Mouse (Mus musculus) MEL (cell line): ENCODE measurements around the gene Rnf185.

Experiments used
- CTCF ChIP-seq, 3 experiments: IDR thresholded peaks in 2 of 3; conservative IDR thresholded peaks in 1 of 3; 2 replicates each; pipeline ENCODE4 v1.5.1; 2011 to 2012; ENCODE audit warnings: low read length in 3 of 3, low read depth in 2 of 3, mild to moderate bottlenecking in 2 of 3, improper control_type of control experiment in 1 of 3, inconsistent platforms in 1 of 3, mixed read lengths in 1 of 3, moderate library complexity in 1 of 3; ENCODE audit not compliant: control insufficient read depth in 1 of 3, insufficient read depth in 1 of 3, poor library complexity in 1 of 3, severe bottlenecking in 1 of 3
- EP300 ChIP-seq, 2 experiments: IDR thresholded peaks; 2 replicates each; pipeline ENCODE4 v1.6.1; 2011; ENCODE audit warnings: improper control_type of control experiment in 2 of 2, low read length in 2 of 2, low read depth in 1 of 2, mild to moderate bottlenecking in 1 of 2
- MAX ChIP-seq: IDR thresholded peaks from 2 replicates; pipeline ENCODE4 v1.6.1; 2011; ENCODE audit warnings: low read length, improper control_type of control experiment
- MYC ChIP-seq: IDR thresholded peaks from 2 replicates; pipeline ENCODE4 v1.6.1; 2011; ENCODE audit warnings: low read depth, mild to moderate bottlenecking, low read length, improper control_type of control experiment, moderate library complexity
- POLR2A ChIP-seq, 2 experiments: IDR thresholded peaks; 2 replicates each; pipeline ENCODE4 v1.6.1; 2011 to 2012; ENCODE audit warnings: low read length in 2 of 2, mild to moderate bottlenecking in 2 of 2, control low read depth in 1 of 2, improper control_type of control experiment in 1 of 2, low read depth in 1 of 2, moderate library complexity in 1 of 2; ENCODE audit not compliant: control insufficient read depth in 1 of 2, insufficient read depth in 1 of 2, poor library complexity in 1 of 2
- POLR2AphosphoS5 ChIP-seq: IDR thresholded peaks from 2 replicates; pipeline ENCODE4 v1.6.1; 2012; ENCODE audit warnings: low read depth, borderline replicate concordance, mild to moderate bottlenecking, inconsistent platforms, low read length, moderate library complexity, mixed read lengths
- RAD21 ChIP-seq: IDR thresholded peaks from 2 replicates; pipeline ENCODE4 v1.6.1; 2011; ENCODE audit warnings: mild to moderate bottlenecking, low read depth, low read length, improper control_type of control experiment
- SMC3 ChIP-seq: IDR thresholded peaks from 2 replicates; pipeline ENCODE4 v1.6.1; 2011; ENCODE audit warnings: low read depth, low read length, improper control_type of control experiment
- TAL1 ChIP-seq: IDR thresholded peaks from 2 replicates; pipeline ENCODE4 v1.6.1; 2012; ENCODE audit warnings: mild to moderate bottlenecking, inconsistent platforms, low read length, moderate library complexity, mixed read lengths
- TCF12 ChIP-seq: IDR thresholded peaks from 2 replicates; pipeline ENCODE4 v1.6.1; 2014; ENCODE audit warnings: low read depth, mild to moderate bottlenecking, inconsistent platforms, low read length, improper control_type of control experiment, moderate library complexity
- ZC3H11A ChIP-seq: IDR thresholded peaks from 2 replicates; pipeline ENCODE4 v1.6.1; 2012; ENCODE audit warnings: low read depth, mild to moderate bottlenecking, inconsistent platforms, low read length, improper control_type of control experiment

- no peak for TF ChIP-seq POLR2A (IDR thresholded peaks at IDR 0.05; ENCODE audit: control insufficient read depth in 1 of 2, insufficient read depth in 1 of 2, low read depth in 1 of 2, low read length in 2 of 2, poor library complexity in 1 of 2)
- no peak for TF ChIP-seq SMC3
- no peak for TF ChIP-seq MAX
- no peak for TF ChIP-seq CTCF (IDR thresholded peaks at IDR 0.05 in 2 of 3, conservative IDR thresholded peaks at IDR 0.05 in 1 of 3; ENCODE audit: control insufficient read depth in 1 of 3, insufficient read depth in 1 of 3, low read depth in 2 of 3, low read length in 3 of 3, poor library complexity in 1 of 3, severe bottlenecking in 1 of 3)
- no peak for TF ChIP-seq EP300 (IDR thresholded peaks at IDR 0.05; ENCODE audit: low read depth in 1 of 2, low read length in 2 of 2)
- TF ChIP-seq TCF12 = no peak
- no peak for TF ChIP-seq MYC
- no peak for TF ChIP-seq POLR2AphosphoS5
- no peak for TF ChIP-seq ZC3H11A
- no peak for TF ChIP-seq TAL1
- TF ChIP-seq RAD21 = no peak
Measured at GRCm38 (mm10) chr11:3471448-3471850, 19.3 kb upstream of the Rnf185 start.
